Mouse (Mus musculus): ENCODE measurements at regions not wholly inside any gene's neighbourhood (a gene's known extent, or its start where the extent isn't known, plus 50 kb on each side); places are given as distances from the start of the nearest gene placed in this dataset.

- Histone ChIP-seq H3K27ac (no peak overlapping the region), H3K27me3 (replicated peaks) (no peaks in the 10 kb centered on the region), H3K4me1 (peaks cover 12% of the 10 kb centered on the region), H3K36me3 (replicated peaks) (no peaks in the 10 kb centered on the region), H3K9me3 (no peaks in the 10 kb centered on the region), H3K9ac (no peak overlapping the region), H3K4me2 (no peak overlapping the region), H3K4me3 (no peak overlapping the region)
- ATAC-seq (replicated peaks) = no peak
- WGBS = 52% methylated on average over 14 of the region's 14 CpGs
These were observed 134.9 kb upstream of the Top1 start for GRCm38 (mm10) chr2:160510635-160511421.

DNA sequence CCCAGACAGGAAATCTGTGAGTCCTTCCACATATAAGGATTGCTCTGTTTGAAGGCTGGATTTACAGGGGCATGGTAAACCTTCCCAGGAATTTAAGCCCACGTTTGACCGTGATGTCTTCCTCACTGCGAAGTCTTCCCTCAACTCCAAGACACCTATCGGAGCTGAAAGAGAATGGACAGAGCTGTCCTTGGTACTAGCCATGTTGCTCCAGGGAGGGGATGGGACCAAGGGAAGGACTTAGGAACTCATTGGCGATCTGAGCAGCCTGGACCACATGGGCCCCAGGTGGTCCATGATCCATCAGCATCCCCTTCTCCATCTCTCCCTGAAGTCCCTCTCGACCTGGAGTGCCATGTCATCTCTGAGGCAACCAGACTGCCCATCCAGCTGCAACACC lies 130.1 kb upstream of the Top1 start:
- WGBS = 73% methylated on average over 6 of the region's 6 CpGs
- no peak overlapping the region for H3K4me2 ChIP-seq
- H3K4me1 ChIP-seq = peaks cover 1% of the 10 kb centered on the region; the same call in 1 of the 2 replicates
- no peaks in the 10 kb centered on the region for H3K9me3 ChIP-seq
- no peak for ATAC-seq (replicated peaks)
- no peaks in the 10 kb centered on the region for H3K36me3 ChIP-seq (replicated peaks)
- H3K4me3 ChIP-seq = no peak overlapping the region
- no peak overlapping the region for H3K27ac ChIP-seq
- no peaks in the 10 kb centered on the region for H3K27me3 ChIP-seq (replicated peaks)
- H3K9ac ChIP-seq = no peak overlapping the region

DNA sequence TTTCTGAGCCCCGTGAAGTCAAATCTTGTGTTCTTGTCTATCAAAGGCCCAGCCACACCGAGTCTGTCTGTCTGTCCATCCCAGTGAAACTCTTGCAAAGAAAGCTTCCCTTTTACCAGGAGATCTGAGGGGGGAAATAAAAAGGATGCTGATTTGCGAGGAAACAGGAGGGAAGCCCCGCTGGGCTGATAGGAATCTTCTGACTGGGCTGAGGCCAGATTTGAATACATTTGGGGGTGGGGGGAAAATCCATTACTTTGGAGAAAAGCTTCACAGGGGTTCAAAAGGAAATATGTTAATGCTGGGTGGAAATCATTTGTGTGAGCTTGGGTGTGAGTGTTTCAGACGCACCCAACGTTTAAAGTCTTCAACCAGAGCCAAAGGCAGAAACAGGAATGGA lies 129.2 kb upstream of the Top1 start:
- Histone ChIP-seq H3K4me1 (no peaks in the 10 kb centered on the region; the same call in 1 of the 2 replicates), H3K36me3 (replicated peaks) (no peaks in the 10 kb centered on the region), H3K27ac (no peak overlapping the region), H3K9ac (no peak overlapping the region), H3K4me3 (no peak overlapping the region), H3K27me3 (replicated peaks) (no peaks in the 10 kb centered on the region), H3K9me3 (no peaks in the 10 kb centered on the region), H3K4me2 (no peak overlapping the region)
- ATAC-seq (replicated peaks) = no peak
- WGBS = 11% methylated on average over 6 of the region's 6 CpGs

DNA sequence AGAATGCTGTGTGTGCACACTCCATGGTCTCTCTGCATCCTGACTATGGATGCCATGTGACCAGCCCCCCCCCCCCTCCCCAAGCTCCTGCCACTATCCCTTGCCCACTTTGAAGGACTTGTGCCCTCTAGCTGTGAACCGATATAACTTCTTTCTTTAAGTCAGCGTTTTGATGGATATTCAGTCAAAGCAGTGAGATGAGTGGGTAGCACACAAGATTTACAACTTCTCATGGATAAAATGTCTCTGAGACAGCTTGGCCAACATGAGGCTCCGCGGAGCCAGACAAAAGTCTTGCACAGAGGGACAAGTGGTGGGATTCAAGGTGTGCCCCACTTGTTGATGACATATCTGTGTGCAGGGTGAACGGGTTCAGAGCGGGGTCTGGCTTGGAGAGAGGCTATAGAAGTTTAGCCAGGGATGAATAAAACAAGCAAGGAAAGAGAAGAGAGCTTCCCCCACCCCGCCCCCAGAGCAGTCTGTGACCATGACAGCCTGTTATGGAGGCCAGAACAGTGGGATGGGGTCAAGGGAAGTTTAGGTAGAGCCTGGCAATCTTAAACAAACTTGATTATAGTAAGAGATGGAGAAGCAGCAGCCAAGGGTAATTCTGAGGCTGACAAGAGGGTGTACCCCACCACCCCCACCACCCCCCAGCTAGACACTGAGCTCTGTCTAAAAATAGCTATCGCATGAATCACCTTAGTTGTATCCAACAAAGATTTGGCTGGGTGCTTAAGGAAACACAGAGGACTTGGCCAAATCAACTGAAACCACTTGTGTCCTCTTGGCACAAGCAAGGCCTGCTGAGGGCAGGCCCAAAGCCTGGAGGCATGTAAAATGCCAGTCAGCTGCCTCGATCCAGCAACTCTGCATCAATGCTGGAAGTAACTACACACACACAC lies 120.1 kb upstream of the Top1 start:
- Histone ChIP-seq H3K4me3 (no peak overlapping the region), H3K9me3 (no peaks in the 10 kb centered on the region), H3K9ac (no peak overlapping the region), H3K36me3 (replicated peaks) (no peaks in the 10 kb centered on the region), H3K4me1 (no peaks in the 10 kb centered on the region), H3K27ac (no peak overlapping the region), H3K27me3 (replicated peaks) (no peaks in the 10 kb centered on the region), H3K4me2 (no peak overlapping the region)
- no peak for ATAC-seq (replicated peaks)
- WGBS = 90% methylated on average over 9 of the region's 9 CpGs

- no peaks in the 10 kb centered on the region for H3K4me1 ChIP-seq
- ATAC-seq (replicated peaks) = no peak
- no peaks in the 10 kb centered on the region for H3K9me3 ChIP-seq
- H3K4me3 ChIP-seq = no peak overlapping the region
- WGBS = 50% methylated on average over 8 of the region's 8 CpGs
- no peak overlapping the region for H3K27ac ChIP-seq
- H3K27me3 ChIP-seq (replicated peaks) = no peaks in the 10 kb centered on the region
- no peak overlapping the region for H3K9ac ChIP-seq
- H3K4me2 ChIP-seq = no peak overlapping the region
- no peaks in the 10 kb centered on the region for H3K36me3 ChIP-seq (replicated peaks)
These were observed 119.1 kb upstream of the Top1 start for GRCm38 (mm10) chr2:160526377-160527125.

DNA sequence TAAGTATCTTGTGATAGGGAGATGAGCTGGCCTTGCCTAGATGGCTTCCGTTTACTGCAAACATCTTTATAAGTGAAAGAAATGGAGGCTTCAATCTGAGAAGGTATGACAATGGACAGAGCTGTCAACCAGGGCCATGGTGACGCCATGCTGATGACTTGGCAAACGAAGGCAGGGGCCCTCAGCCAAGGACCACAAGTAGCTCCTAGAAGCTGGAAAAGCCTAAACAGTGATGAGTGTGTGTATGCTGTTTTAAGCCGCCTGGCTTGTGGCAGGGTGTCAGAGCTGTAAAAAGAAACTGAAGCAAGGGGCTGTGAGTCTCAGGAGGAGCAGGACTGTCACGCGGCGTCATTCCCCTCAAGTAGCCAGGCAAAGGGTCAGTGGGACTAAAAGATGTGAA lies 116.4 kb upstream of the Top1 start:
- H3K27ac ChIP-seq = no peak overlapping the region
- H3K4me1 ChIP-seq = no peaks in the 10 kb centered on the region
- no peak overlapping the region for H3K9ac ChIP-seq
- H3K36me3 ChIP-seq (replicated peaks) = no peaks in the 10 kb centered on the region
- no peak overlapping the region for H3K4me2 ChIP-seq
- ATAC-seq (replicated peaks) = no peak
- no peak overlapping the region for H3K4me3 ChIP-seq
- H3K9me3 ChIP-seq = no peaks in the 10 kb centered on the region
- WGBS = 75% methylated on average over 7 of the region's 7 CpGs
- H3K27me3 ChIP-seq (replicated peaks) = no peaks in the 10 kb centered on the region

DNA sequence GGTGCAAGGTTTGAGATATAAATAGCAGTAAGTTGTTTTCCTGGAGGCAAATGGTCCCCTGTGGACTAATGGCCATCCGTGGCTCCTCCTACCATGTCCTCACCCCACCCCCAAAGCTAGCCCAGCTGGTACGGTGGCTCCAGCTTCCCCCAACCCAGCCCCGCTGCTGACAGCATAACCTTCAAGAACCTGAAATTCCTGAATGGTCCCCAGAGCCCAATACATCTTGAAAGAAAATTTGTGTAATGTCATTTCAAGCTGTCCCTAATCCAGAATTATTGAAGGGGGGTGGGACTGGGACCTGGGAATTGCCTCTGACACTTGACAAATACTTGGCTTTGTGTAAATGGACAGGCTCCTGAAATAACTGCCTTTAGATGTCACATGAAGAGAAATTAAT lies 115.3 kb upstream of the Top1 start:
- Histone ChIP-seq H3K27ac (no peak overlapping the region), H3K9me3 (no peaks in the 10 kb centered on the region), H3K36me3 (replicated peaks) (no peaks in the 10 kb centered on the region), H3K4me1 (no peaks in the 10 kb centered on the region), H3K4me2 (no peak overlapping the region), H3K9ac (no peak overlapping the region), H3K4me3 (no peak overlapping the region), H3K27me3 (replicated peaks) (no peaks in the 10 kb centered on the region)
- 60% methylated on average over 3 of the region's 3 CpGs for WGBS
- ATAC-seq (replicated peaks) = no peak

DNA sequence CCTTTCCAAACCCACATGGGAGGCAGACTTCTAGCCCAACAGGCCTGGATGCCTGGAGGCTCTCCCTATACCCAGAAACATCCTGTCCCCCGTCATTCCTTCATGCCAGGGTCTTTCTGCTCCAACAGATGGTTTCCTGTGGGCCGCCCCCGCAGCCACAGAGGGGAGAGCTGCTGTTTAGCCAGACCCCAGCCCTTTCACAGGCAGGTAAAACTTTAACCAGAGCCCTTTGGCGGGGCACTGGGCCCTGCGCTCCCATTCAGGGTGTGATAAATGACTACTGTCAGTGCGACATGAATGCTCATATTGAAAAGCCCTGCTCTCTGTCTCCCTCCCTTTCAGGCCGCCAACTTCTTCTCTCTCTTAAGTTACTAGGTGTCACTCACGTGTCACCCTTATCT lies 108.4 kb upstream of the Top1 start:
- Histone ChIP-seq H3K4me2 (no peak overlapping the region), H3K9ac (no peak overlapping the region), H3K36me3 (replicated peaks) (no peaks in the 10 kb centered on the region), H3K27ac (no peak overlapping the region), H3K9me3 (no peaks in the 10 kb centered on the region), H3K4me1 (no peaks in the 10 kb centered on the region), H3K27me3 (replicated peaks) (no peaks in the 10 kb centered on the region), H3K4me3 (no peak overlapping the region)
- ATAC-seq (replicated peaks) = no peak
- WGBS = 54% methylated on average over 8 of the region's 8 CpGs

DNA sequence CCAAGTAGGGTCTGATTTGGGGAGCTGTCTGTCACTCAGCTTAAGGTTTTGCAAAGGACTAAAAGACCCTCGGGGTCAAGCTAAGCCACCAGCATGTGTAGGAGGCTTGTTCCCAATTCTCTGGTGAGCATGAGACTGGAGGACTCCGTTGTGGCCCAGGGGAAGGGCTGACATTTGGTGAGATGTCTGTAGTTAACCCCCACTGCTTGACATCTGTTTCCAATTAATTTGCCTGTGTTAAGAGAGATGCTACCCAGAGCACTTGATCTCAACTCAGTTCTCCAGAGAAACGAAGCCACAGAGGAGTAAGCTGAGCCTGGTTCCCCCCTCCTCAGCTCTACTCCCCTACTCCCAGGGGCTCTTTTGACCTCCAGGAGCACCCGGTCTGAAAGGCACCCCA lies 100.2 kb upstream of the Top1 start:
- H3K36me3 ChIP-seq (replicated peaks) = no peaks in the 10 kb centered on the region
- H3K9ac ChIP-seq = no peak overlapping the region
- 44% methylated on average over 4 of the region's 4 CpGs for WGBS
- no peak overlapping the region for H3K27ac ChIP-seq
- no peak overlapping the region for H3K4me3 ChIP-seq
- H3K27me3 ChIP-seq (replicated peaks) = no peaks in the 10 kb centered on the region
- H3K4me2 ChIP-seq = no peak overlapping the region
- no peaks in the 10 kb centered on the region for H3K9me3 ChIP-seq
- no peak for ATAC-seq (replicated peaks)
- no peaks in the 10 kb centered on the region for H3K4me1 ChIP-seq

DNA sequence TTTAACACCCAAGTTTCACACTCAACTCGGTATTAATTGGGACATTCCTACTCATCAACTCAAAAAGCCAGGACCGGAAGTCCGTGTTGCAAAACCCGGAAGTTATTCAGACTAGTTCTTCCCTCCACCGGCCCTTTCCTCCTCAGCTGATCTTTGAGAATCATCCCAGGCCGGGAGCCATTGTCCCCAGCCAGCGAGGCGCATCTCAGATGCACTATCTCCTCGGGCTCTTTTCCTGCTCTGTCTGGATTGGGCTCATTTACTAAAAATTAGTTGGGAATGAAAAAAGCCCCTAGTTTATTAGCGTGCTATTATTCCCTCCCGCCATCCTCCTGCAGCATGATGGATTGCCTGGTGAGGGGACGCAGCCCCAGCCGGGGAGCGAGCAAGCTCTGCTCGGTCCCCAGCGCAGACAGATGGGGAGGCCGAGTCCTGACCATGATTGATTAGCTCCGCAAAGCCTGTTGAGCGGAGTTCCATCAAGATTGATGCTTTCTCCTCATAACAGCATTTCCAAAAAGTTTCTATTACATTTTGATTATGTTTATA lies 93.5 kb upstream of the Top1 start:
- Histone ChIP-seq H3K9ac (no peak overlapping the region), H3K36me3 (replicated peaks) (no peaks in the 10 kb centered on the region), H3K4me2 (no peak overlapping the region), H3K4me1 (no peaks in the 10 kb centered on the region), H3K4me3 (no peak overlapping the region), H3K27me3 (replicated peaks) (no peaks in the 10 kb centered on the region), H3K27ac (no peak overlapping the region), H3K9me3 (no peaks in the 10 kb centered on the region)
- WGBS = 72% methylated on average over 19 of the region's 19 CpGs
- ATAC-seq (replicated peaks) = no peak

DNA sequence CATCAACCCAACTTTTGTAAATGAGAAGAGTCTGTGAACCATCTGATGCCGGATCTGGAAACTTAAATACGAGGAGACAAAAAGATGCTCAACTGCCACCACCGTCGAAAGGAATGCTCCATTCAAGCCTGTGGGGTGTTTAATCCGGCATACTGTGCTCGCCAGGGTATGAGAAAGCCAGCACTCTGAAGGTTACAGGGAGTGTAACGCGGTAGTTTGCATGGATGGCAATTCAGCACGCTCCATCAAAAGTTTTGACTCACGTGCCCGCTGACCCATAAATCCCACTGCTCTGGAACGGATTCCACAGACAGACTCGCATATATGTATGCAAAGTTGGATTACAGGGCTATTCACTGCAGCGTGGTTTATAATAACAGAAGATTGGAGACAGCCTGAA lies 84.0 kb upstream of the Top1 start:
- no peaks in the 10 kb centered on the region for H3K4me1 ChIP-seq
- no peak overlapping the region for H3K4me2 ChIP-seq
- H3K9me3 ChIP-seq = no peaks in the 10 kb centered on the region
- H3K27ac ChIP-seq = no peak overlapping the region
- no peaks in the 10 kb centered on the region for H3K36me3 ChIP-seq (replicated peaks)
- no peak overlapping the region for H3K9ac ChIP-seq
- no peak overlapping the region for H3K4me3 ChIP-seq
- WGBS = 16% methylated on average over 14 of the region's 14 CpGs
- H3K27me3 ChIP-seq (replicated peaks) = no peaks in the 10 kb centered on the region
- no peak for ATAC-seq (replicated peaks)

- 93% methylated on average over 4 of the region's 4 CpGs for WGBS
- Histone ChIP-seq H3K27ac (no peak overlapping the region), H3K36me3 (replicated peaks) (no peaks in the 10 kb centered on the region), H3K27me3 (replicated peaks) (no peaks in the 10 kb centered on the region), H3K4me1 (no peaks in the 10 kb centered on the region), H3K9ac (no peak overlapping the region), H3K4me2 (no peak overlapping the region), H3K9me3 (no peaks in the 10 kb centered on the region), H3K4me3 (no peak overlapping the region)
- ATAC-seq (replicated peaks) = no peak
These were observed 77.9 kb upstream of the Top1 start for GRCm38 (mm10) chr2:160567813-160568212.

All from midbrain, embryonic 15.5 days (tissue).